Mouse (Mus musculus): ENCODE data around the gene Elmod3.

GRCm38 (mm10) chr6:72528410-72529151 is 69.6 kb downstream of the Elmod3 start:
- TF ChIP-seq CTCF (IDR thresholded peaks at IDR 0.05; ENCODE audit: insufficient read depth, low read length): no peak
- no peak for TF ChIP-seq POLR2A (IDR thresholded peaks at IDR 0.05; ENCODE audit: borderline replicate concordance, extremely low read depth, low read depth, low read length)

Data from lung, adult 2 months (tissue).